Mouse (Mus musculus): ENCODE measurements at regions not wholly inside any gene's neighbourhood (a gene's known extent, or its start where the extent isn't known, plus 50 kb on each side); places are given as distances from the start of the nearest gene placed in this dataset.
"Not testable (repeated sequence)": the region's sequence is repeated elsewhere in the genome, so short reads cannot be mapped to it uniquely, and the experiment has no call there.

- in situ Hi-C loops (cut with MboI, MseI): no loop called here
These were observed 166.1 kb upstream of the Smlr1 start for GRCm38 (mm10) chr10:25702146-25702545.

- in situ Hi-C loops (cut with MboI, MseI): loop anchor here in 1 of 2 experiments (25.0 kb wide), 1 partner anchor 992 kb away; no protein-coding TSS in a partner anchor
These were observed 159.7 kb upstream of the Smlr1 start for GRCm38 (mm10) chr10:25695798-25696197.

- in situ Hi-C loops (cut with MboI, MseI): loop anchor here (5.0 to 25.0 kb wide), 4 partner anchors 456 to 1006 kb away; no protein-coding TSS in a partner anchor
These were observed 145.2 kb upstream of the Smlr1 start for GRCm38 (mm10) chr10:25681243-25681642.

GRCm38 (mm10) chr10:25677889-25678288 lies 141.8 kb upstream of the Smlr1 start:
- in situ Hi-C loops (cut with MboI, MseI): loop anchor here (10.0 to 25.0 kb wide), 3 partner anchors 157 to 1009 kb away; no protein-coding TSS in a partner anchor

GRCm38 (mm10) chr10:25675368-25675767 lies 139.3 kb upstream of the Smlr1 start:
- in situ Hi-C loops (cut with MboI, MseI): loop anchor here (10.0 to 25.0 kb wide), 3 partner anchors 159 to 1012 kb away; no protein-coding TSS in a partner anchor

- in situ Hi-C loops (cut with MboI, MseI): loop anchor here in 1 of 2 experiments (10.0 kb wide), 2 partner anchors 165 to 405 kb away; no protein-coding TSS in a partner anchor
These were observed 134.0 kb upstream of the Smlr1 start for GRCm38 (mm10) chr10:25670061-25670460.

DNA sequence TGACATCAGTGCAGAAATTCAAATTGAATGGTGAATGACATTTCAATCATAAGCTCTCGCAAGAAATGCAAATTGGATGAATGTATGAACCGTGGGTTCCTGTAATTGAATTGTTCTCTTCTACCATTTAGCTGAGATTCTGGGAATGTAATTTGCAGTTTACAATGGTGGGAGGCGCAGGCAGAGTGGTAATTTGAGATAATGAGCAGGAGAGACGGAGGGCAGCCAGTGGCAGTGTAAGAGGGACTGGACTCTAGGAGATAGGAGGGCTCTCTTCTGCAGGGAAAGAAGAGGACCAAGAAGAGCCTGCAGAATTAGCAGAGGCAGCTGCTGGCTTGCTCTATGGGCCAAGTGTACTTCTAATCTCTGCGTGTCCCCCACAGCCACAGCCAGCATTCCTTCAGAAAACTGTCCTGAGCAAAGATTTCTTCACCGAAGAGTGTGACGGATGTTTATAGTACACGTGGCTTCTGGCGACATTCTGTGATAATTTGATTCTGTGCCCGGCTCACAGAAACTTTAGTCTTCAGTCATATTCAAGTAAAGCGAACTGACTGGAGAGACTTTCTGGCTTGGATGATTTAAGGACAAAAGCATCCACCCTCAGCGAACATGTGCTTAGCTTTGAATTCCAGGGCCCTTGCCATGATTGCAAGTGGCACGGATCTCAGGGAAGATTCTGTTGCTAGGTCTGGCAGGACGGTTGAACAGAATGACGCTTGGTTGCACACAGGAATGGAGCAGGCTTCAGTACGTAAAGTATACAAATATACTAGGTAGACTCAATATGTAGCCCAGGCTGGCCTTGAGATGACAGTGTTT lies 116.9 kb upstream of the Smlr1 start:
- in situ Hi-C loops (cut with MboI, MseI): no loop called here

DNA sequence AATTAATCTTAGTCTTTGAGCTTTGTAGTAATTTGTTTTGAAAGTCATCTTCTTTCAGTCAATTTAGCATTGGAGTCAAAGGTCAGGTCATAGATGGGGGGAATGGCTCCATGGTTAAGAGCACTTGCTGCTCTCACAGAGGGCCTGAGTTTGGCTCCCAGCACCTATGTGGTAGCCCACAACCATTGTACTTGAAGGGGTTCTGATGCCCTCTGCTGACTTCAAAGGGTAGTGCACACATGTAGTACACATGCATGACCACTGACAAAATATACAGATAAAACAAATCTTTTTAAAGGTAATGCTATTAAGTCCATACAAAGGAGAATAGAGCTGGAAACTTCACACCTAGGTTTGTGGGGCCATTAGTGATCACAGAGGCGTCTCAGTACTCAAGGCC lies 111.7 kb upstream of the Smlr1 start:
- in situ Hi-C loops (cut with MboI, MseI): no loop called here

DNA sequence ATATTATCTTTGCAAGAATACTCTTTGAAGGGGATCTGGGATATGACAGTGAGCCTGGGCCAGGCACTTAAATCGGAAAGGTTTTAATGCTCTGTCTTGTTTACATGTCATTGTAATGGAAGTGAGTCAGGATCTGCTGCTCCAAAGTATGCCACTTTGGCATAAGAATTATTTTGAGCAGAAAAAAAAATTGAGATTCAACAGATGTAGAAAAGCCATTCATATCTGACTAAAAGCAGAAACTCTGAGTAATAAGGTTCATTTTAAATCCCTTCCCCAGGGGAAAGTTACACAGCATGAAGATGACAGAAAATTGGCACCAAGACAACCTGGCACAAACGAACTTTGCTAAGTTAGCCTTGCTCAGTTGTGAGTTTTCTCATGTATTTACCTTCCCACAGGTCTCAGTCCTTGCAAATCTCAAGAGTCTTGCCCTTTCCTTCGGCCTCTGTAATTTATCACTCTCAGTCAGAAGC lies 107.5 kb upstream of the Smlr1 start:
- in situ Hi-C loops (cut with MboI, MseI): no loop called here

DNA sequence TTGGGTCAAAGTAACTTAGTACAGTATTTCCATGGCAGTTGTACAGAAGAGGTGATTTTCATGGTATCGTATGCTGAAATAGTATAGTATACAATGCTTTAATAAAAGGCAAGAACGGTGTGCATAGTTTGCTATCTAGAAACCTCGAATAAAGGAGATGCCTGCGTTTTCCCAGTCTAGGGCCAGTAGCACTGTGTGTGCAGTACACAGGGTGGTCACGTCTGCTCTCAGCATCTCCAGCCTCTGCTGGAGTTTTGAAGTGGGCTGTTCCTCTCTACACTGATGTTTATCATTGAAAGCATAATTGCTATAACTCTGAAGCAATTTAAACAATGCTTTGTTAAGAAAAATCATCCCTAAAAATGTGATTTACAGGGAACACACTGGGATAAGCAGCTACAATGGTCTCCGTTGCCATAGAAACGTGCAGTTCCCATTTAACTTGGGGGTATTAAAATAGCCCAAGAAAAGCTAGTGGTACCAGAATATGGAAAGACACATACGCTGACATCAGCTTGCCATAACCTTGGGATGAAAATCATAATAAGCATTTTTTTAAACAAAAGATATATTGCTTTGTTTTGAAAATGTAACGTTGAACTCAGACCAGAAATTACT lies 106.1 kb upstream of the Smlr1 start:
- in situ Hi-C loops (cut with MboI, MseI): no loop called here

DNA sequence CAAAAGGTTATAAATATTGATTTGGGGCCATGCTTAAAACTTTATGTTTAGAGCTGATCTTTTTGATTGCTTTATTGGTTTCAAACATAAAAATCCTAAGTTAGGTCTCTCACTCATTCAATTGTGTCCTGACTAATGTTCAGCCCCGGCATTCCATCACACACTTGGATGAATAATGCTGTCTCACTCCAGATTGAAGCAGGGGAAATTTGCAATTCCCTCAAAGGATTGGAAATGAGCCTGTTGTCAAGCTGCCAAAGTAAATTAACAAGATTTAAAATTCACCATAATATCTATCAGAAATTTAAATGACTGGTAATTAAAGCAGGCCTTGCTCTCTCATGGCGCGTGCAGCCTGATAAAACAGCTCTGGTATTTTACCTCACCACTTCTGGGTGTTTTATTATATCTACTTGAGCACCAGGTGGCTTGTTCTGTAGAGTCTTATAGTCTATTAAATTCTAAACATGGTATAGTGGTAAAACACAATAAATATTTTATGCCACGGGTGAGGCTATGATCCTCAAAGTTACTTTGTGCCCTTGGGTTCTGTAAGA lies 97.1 kb upstream of the Smlr1 start:
- in situ Hi-C loops (cut with MboI, MseI): no loop called here

GRCm38 (mm10) chr10:25632306-25632705 lies 96.2 kb upstream of the Smlr1 start:
- in situ Hi-C loops (cut with MboI, MseI): no loop called here

DNA sequence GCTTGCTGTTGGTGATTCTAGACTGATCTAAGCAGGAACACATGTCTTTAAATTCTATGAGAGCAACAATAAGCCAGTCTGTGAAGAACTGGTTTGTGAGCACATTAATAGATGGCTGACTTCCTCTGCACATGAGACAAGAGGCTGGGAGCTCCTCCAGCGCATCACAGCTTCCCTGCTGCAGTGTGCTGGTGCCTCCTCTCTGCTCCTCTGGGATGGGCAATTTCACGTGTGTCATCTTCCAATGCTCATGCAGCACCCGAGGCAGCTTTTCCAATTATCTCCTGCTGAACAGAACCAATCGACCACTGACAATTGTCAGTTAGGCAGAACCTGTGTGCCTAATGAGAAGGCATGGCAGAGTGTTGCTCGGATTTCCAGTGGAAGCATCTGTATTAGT lies 86.5 kb upstream of the Smlr1 start:
- in situ Hi-C loops (cut with MboI, MseI): no loop called here

GRCm38 (mm10) chr10:25621747-25622134 lies 85.7 kb upstream of the Smlr1 start:
- in situ Hi-C loops (cut with MboI, MseI): not testable (repeated sequence)

DNA sequence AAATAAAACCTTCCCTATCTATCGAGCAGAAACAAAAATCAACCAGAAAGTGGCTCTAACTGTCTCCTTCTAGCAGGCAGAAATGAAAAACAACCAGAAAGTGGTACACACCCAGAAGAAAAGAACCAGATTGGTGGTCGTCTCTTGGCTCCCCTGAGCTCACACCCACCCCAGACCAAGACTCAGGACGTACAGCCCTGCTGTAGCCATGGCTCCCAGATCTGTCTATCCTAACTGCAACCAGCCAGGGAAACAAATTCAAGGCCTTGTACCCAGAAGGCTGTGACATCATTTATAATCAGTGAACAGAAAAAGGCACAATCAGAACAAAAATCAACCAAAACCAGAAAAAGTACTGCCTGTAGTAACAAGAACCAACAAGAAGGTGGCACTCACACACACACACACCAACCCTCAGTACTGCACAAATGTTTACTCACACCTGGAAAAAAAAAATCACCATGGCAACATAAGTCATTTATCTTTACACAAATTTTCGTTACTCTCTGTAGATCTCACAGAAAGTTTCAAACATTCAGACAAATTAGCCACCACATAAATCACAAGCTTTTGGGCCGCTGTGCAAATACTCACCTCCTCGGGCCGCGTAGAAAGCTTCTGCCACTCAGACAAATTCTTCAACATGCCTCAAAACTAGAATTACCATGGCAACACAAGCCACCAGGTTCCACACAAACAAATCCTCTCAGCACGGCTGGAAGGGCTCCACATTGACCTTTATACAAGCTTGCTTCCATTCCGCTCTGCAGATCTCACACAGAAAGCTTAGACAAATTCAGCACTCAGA lies 85.1 kb upstream of the Smlr1 start:
- in situ Hi-C loops (cut with MboI, MseI): no loop called here

DNA sequence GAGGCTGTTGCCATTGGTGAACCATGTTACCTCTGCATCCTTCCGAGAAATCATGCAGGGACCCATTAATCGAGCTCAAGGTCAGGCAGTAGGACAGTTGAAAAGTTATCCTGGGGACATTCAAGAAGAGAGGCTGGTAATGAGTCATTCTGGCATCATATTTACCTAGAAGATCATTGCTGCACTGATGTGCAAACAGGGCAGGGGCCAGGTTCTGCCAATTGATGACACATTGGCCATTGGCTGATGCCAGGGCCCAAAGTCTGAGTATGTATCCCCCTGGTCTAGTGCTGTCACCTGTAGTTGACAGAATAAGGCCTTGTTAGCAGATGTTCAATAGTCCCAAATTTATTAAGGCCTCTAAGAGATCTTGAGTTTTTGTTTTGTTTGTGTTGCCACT lies 83.6 kb upstream of the Smlr1 start:
- in situ Hi-C loops (cut with MboI, MseI): loop anchor here in 1 of 2 experiments (5.0 kb wide), 1 partner anchor 72 kb away; no protein-coding TSS in a partner anchor

DNA sequence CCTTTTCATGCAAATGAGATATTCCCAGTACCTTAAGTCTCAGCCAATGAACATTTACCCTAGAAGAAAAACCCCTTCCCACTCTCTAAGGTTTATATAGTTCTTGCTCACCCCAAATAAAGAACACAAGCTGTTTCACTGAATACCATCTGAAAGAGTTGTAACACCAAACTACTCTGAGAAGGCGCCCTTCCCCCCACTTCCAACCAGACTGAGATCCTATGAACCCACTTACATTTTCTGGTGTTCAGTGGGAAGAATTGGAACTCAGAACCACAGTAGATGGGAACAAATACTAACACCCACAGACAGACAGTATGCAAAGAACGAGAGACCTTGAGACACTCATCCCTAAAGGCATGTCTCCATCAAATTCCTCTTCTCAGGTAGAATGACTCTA lies 65.4 kb upstream of the Smlr1 start:
- in situ Hi-C loops (cut with MboI, MseI): no loop called here

DNA sequence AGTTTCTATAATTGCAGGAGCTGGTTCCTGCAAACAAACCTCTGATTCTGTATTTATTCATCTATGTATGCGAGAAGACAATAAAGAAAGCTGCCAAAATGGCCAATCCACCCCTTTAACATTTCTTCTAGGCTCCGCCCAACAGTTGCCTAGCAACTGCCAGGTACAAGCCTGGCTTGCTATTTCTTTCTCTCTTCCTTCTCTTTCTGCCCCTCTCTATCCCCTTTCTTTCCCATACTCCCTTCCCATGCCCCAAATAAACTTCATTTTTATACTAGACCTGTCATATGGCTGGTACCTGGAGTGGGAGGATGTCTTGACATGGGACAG lies 53.2 kb upstream of the Smlr1 start:
- in situ Hi-C loops (cut with MboI, MseI): no loop called here

- in situ Hi-C loops (cut with MboI, MseI): no loop called here
These were observed 52.7 kb upstream of the Smlr1 start for GRCm38 (mm10) chr10:25588611-25589315.
